Mouse (Mus musculus): ENCODE data around the gene Ccer1.
"Not testable (repeated sequence)": the region's sequence is repeated elsewhere in the genome, so short reads cannot be mapped to it uniquely, and the experiment has no call there.

Ccer1 gene

DNA sequence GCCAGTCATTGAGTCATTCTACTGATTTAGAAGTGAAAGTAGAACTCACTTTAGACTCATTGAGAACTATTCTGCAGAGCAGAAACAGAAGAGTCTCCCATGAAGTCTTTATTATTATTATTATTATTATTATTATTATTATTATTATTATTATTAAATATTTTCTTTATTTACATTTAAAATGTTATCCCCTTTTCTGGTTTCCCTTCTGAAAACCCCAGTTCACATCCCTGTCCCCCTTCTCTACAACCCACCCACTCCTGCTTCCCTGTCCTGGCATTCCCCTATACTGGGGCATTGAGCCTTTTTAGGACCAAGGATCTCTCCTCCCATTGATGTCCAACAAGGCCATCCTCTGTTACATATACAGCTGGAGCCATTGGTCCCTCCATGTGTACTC, 33.8 kb downstream of the Ccer1 start, which contains the start of gene C030005K15Rik:
C030005K15Rik (minus strand) TSS at position 101 of the 400 bp plus-strand sequence.
- POLR2A ChIA-PET, CTCF ChIA-PET: not testable (repeated sequence)
